Mouse (Mus musculus): ENCODE data around the gene Polk. TPM values are rescaled to one million over a fixed set of nuclear protein-coding genes. Genes with fewer than 3 reads are reported as not detected.
A peak's percentile ranks its signal among the peaks of the same experiment; 100 is the strongest.

Gene Polk
- polyA plus RNA-seq, 1 experiment from 2014 or later: 6.3 TPM

DNA sequence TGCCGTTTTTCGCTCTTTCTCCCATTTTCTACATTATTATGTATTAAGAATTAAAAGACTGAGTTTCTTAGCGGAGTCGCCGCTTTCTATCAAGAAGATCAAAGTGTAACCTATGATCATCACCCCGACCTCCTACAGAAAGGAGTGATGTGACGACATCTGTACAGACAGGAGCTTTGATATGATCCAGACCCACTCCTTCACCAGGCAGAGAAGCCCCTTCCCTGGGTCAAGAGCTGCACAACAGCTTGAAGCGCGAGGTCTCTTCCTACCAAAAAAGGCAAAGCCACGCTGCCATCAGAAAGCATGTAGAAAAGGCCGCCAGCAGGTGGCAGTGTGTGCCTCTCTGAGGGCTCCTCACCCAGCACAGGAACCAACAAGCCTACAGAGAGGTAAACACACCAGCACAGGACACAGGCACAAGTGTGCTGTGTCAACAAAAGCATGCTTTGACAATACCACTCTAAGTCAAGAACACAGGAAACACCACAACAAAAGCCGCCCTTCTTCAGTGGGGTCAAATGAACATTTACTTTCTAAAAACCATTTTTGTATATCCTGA is 110.7 kb downstream of the Polk start:
- 43% methylated on average over 12 of the region's 12 CpGs for WGBS
- Histone ChIP-seq H3K4me3 (no peak overlapping the region), H3K4me1 (0 out of 2 replicates have a peak, but pooled peaks cover 2% of the 10 kb centered on the region), H3K4me2 (replicated peaks) (no peak overlapping the region), H3K27me3 (no peaks in the 10 kb centered on the region), H3K9ac (replicated peaks) (no peak overlapping the region), H3K27ac (replicated peaks) (no peak overlapping the region), H3K9me3 (no peaks in the 10 kb centered on the region), H3K36me3 (no peaks in the 10 kb centered on the region)
- peak; percentile 83 for ATAC-seq (ENCODE audit: low FRiP score, low read depth)

Other genes starting within 250 kb of the Polk start
- gene Poc5, start 154.3 kb downstream of the Polk start, polyA plus RNA-seq (2016; fragmentation: Nextera tagmentation; extraction: Ambion mirVana): 23.5 and 26.1 TPM in 2 replicates
- not detected in 2 replicates for gene Ankdd1b, start 71.4 kb downstream of the Polk start, polyA plus RNA-seq (2016; fragmentation: Nextera tagmentation; extraction: Ambion mirVana)
- not detected in 2 replicates for gene Gm17622, start 51.8 kb downstream of the Polk start, polyA plus RNA-seq (2016; fragmentation: Nextera tagmentation; extraction: Ambion mirVana)
- gene Col4a3bp, start within 50 bp of the Polk start, polyA plus RNA-seq (2016; fragmentation: Nextera tagmentation; extraction: Ambion mirVana): 8.6 and 10.1 TPM in 2 replicates
- gene Hmgcr, start 128.4 kb upstream of the Polk start, polyA plus RNA-seq (2016; fragmentation: Nextera tagmentation; extraction: Ambion mirVana): 229 TPM in 2 replicates
- 0.05 TPM in 2 replicates for gene Ankrd31, start 205.7 kb upstream of the Polk start, polyA plus RNA-seq (2016; fragmentation: Nextera tagmentation; extraction: Ambion mirVana)

All from midbrain, embryonic 12.5 days (tissue).